Mouse (Mus musculus) A20 (cell line): ENCODE data around the gene Gm3417.
"Not testable (repeated sequence)": the region's sequence is repeated elsewhere in the genome, so short reads cannot be mapped to it uniquely, and the experiment has no call there.

Experiments
- DNase-seq: peaks from one replicate; pipeline ENCODE4 v3.0.0-alpha.2; 2011; ENCODE audit warnings: low read depth, low spot score

The Gm3417 gene

DNA sequence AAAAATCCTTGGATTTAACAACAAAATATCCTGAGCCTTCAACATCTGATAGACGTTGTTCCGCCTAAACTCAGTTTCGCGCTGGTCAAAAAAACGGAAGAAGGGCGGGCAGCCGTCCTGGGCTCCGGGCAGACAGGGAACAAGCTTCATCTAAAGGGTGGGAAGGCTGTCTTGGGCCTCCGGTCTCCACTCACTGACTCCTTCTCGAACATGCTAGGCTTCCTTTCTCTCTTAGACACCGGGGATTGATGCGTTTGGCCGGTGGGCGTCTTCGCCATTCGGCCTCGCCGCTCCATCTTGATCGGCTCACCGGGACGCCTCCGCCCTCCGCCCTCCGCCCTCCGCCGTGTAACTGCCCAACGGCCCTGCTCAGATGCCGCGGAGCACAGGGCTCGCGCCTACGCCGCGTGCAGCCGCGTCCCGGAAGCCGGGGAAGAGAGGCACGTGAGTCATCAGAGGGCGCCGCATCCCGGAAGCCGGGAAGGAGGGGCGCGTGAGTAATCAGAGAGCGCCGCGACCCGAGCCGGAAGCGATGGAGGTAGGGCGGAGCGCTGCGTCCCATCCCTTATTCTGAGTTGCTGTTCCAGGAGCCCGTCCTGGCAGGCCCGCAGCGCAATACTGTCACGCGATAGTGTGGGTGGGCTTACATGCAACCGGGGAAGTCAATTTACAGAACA lies at the start of gene Gm3417, which contains the start of gene 9030025P20Rik:
TSS of gene Gm3417 (minus strand) at position 429 of the 677 bp plus-strand sequence.
TSS of gene 9030025P20Rik (plus strand) at position 107 of the 677 bp plus-strand sequence.
- not testable (repeated sequence) for DNase-seq

GRCm38 (mm10) chr17:15025513-15025912 lies 46.9 kb upstream of the Gm3417 start:
- not testable (repeated sequence) for DNase-seq

DNA sequence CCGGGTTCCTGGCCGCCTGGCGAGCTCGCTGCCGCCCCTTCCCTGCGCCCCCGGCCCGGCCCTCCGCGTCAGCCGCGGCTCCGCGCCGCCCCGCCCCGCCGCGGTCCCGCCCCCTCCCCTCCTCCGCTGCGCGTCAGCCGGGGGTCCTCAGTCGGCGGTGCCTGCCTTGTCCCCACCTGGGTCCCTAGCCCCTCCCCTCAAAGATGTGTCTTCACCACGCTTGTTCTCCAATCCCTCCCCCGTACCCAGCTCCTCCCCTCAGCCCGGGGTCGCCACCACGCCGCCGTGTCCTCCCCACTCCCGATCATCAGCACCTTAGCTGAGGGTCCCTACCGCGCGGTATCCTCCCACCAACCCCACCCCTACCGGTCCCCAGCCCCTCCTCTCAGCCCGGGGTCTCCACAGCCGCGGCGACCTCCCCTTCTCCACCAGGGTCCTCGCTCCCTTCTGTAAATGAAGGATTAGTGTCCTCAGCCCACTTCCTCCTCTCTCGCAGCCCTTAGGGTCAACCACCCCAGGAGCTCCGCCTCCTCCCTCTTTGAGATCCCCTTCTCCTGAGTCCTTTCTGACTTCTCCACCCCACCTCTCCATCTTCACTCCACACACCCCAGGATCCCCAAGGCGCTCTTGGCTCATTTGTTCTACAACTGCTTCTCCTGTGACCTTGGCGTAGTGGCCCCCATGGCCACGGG lies 46.1 kb upstream of the Gm3417 start:
- not testable (repeated sequence) for DNase-seq

DNA sequence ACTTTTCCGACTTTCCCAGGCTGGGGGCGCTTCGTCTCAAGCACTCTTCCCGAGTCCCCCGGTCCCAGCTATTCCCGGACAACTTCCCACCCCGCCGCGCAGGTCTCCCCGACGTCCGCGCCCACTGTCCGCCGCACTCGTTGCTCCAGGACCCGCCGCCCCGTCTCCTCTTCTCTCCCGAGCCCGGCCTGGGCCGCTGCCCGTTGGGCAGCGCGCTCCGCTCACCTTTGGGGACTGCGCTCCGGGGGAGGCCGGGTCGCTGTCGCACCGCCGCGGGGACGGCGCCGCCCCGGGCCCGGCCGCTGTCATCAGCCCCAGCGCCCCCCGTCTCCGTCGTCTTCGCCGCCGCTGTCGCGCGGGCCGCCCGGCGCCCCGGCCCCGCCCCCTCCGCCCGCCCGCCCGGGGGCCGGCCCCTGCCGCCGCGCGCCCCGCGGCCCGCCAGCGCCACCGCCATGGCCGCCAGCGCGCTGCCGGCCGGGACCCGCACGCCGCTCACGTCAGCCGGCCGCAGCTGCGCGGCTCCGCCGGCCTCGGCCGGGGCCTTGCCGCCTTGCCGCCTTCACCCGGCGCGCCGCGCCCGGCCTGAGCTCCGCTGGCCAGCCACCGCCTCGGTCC lies 45.4 kb upstream of the Gm3417 start:
- not testable (repeated sequence) for DNase-seq

DNA sequence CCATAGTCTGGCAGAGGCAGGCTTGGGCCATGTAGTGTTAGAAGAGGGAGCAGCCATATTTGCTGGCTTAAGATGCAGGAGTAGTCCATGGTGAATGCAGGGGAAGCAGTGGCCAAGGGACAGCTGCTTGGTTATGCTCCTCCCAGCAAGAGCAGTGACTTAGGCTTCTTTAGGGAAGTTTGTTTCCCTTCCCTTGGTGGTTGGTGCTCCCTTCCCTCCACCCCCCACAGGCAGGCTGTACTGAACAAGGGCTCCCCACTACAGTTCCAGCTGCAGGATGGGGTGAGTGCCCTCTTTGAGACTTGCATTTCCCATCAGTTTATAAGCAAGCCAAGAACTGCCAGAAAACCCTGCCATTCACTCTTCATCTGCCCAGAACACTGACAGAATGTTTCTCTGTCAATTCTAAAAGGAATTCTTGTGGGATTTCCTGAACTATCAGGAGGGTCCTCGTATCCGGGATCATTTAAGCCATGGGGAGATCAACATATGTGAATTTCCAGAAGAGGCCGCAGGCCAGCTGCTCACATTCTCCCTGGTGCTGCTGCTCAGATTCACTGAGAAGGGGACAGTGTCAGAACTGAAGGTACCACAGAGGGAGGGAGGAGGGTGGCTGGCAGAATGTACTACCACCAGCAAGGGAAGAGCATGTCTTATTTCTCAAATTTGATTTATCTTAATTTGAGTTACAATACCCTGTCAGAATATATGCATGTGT lies 43.1 kb upstream of the Gm3417 start:
- peak; percentile 46 for DNase-seq

DNA sequence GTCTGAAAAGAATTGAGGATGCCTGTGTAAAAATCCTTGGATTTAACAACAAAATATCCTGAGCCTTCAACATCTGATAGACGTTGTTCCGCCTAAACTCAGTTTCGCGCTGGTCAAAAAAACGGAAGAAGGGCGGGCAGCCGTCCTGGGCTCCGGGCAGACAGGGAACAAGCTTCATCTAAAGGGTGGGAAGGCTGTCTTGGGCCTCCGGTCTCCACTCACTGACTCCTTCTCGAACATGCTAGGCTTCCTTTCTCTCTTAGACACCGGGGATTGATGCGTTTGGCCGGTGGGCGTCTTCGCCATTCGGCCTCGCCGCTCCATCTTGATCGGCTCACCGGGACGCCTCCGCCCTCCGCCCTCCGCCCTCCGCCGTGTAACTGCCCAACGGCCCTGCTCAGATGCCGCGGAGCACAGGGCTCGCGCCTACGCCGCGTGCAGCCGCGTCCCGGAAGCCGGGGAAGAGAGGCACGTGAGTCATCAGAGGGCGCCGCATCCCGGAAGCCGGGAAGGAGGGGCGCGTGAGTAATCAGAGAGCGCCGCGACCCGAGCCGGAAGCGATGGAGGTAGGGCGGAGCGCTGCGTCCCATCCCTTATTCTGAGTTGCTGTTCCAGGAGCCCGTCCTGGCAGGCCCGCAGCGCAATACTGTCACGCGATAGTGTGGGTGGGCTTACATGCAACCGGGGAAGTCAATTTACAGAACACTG lies 31.3 kb upstream of the Gm3417 start, which contains the start of gene Gm3435:
TSS of gene Gm3435 (plus strand) at position 471 of the 708 bp plus-strand sequence.
- not testable (repeated sequence) for DNase-seq

GRCm38 (mm10) chr17:15009088-15009487 lies 30.5 kb upstream of the Gm3417 start:
- DNase-seq = not testable (repeated sequence)

DNA sequence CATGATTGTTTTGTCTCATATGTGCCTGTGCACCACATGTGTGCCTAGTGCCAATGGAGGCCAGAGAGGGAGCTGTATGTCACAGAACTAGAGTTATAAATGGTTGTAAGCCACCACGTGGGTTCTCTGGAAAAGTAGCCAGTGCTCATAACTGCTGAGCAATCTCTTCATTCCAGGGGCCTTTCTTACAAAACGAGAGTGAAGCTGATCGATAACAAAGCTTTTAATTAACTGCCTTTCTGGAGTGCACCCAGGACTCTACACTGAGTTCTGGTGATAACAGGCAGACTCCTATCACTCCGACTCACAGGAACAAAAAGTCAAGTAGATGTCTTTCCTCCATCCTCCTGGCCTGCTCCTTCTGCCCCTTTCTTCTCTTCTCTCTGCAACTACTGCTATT lies 21.5 kb upstream of the Gm3417 start:
- not testable (repeated sequence) for DNase-seq

- not testable (repeated sequence) for DNase-seq
Measured at GRCm38 (mm10) chr17:14994140-14994539, 15.6 kb upstream of the Gm3417 start.

- DNase-seq = not testable (repeated sequence)
Measured at GRCm38 (mm10) chr17:14993139-14993832, 14.7 kb upstream of the Gm3417 start.

- DNase-seq = not testable (repeated sequence)
Measured at GRCm38 (mm10) chr17:14992522-14993138, 14.0 kb upstream of the Gm3417 start.

DNA sequence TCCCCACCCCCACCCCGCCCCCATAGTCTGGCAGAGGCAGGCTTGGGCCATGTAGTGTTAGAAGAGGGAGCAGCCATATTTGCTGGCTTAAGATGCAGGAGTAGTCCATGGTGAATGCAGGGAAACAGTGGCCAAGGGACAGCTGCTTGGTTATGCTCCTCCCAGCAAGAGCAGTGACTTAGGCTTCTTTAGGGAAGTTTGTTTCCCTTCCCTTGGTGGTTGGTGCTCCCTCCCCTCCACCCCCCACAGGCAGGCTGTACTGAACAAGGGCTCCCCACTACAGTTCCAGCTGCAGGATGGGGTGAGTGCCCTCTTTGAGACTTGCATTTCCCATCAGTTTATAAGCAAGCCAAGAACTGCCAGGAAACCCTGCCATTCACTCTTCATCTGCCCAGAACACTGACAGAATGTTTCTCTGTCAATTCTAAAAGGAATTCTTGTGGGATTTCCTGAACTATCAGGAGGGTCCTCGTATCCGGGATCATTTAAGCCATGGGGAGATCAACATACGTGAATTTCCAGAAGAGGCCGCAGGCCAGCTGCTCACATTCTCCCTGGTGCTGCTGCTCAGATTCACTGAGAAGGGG lies 11.6 kb upstream of the Gm3417 start:
- DNase-seq = not testable (repeated sequence)

- not testable (repeated sequence) for DNase-seq
Measured at GRCm38 (mm10) chr17:14977718-14978361, 750 bp downstream of the Gm3417 start.

DNA sequence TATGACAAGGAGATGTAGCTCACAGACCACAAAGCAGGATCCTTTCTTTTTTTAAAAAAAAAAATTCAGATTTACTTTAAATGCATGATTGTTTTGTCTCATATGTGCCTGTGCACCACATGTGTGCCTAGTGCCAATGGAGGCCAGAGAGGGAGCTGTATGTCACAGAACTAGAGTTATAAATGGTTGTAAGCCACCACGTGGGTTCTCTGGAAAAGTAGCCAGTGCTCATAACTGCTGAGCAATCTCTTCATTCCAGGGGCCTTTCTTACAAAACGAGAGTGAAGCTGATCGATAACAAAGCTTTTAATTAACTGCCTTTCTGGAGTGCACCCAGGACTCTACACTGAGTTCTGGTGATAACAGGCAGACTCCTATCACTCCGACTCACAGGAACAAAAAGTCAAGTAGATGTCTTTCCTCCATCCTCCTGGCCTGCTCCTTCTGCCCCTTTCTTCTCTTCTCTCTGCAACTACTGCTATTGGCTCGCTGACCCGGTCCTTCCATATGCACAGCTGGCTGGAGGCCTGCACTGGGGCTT lies 10.1 kb downstream of the Gm3417 start:
- not testable (repeated sequence) for DNase-seq

- not testable (repeated sequence) for DNase-seq
Measured at GRCm38 (mm10) chr17:14961557-14962154, 16.9 kb downstream of the Gm3417 start.

DNA sequence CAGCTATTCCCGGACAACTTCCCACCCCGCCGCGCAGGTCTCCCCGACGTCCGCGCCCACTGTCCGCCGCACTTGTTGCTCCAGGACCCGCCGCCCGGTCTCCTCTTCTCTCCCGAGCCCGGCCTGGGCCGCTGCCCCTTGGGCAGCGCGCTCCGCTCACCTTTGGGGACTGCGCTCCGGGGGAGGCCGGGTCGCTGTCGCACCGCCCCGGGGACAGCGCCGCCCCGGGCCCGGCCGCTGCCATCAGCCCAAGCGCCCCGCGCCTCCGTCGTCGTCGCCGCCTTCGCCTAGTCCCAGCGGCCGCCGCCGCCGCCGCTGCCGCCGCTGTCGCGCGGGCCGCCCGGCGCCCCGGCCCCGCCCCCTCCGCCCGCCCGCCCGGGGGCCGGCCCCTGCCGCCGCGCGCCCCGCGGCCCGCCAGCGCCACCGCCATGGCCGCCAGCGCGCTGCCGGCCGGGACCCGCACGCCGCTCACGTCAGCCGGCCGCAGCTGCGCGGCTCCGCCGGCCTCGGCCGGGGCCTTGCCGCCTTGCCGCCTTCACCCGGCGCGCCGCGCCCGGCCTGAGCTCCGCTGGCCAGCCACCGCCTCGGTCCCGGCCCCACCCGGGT lies 17.5 kb downstream of the Gm3417 start, which contains the start of gene Phf10:
TSS of gene Phf10 (minus strand) at position 323 of the 606 bp plus-strand sequence.
- peak; percentile 49 for DNase-seq

DNA sequence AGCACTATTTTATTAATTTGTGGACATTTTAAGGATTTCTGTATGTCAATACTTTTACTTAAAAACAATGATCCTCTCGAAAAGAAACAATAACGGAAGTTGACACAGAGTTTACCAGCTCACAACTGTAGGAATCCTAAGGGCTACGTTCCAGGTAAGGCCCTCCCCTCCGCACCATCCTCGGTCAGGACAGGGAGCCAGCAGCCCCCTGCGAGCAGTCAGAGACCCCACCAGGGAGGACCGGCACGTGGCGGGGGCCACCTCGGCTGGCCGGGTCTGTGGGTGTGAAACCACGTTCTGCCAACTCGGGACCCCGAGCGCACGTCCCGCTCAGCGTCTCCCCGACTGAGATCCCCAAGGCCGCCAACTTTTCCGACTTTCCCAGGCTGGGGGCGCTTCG lies 18.1 kb downstream of the Gm3417 start:
- peak; percentile 63 for DNase-seq

- DNase-seq = peak; percentile 74
Measured at GRCm38 (mm10) chr17:14959979-14960378, 18.6 kb downstream of the Gm3417 start.
